Mouse (Mus musculus): ENCODE data around the gene Ppa2. TPM values are rescaled to one million over a fixed set of nuclear protein-coding genes. Genes with fewer than 3 reads are reported as not detected.

The Ppa2 gene
- polyA plus RNA-seq, 1 experiment from 2014 or later: 84.4 TPM

DNA sequence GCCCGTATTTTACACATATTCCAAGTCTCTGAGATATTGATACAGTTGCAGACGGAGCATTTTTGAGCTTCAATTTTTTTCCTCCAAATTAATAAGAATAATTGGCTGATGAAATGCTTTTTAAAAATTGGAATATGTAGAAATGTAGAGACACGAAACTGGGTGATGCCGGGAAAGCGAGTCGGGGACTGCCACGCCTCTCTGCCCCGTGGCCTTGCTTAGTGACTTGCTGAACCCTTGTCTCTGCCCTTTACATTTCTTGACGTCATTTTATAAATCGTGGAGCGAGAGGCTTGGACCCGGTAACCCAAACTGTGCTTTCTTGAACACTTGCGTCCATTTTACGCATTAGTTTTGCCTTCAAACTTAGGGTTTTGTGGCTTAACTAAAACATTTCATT, 5.1 kb downstream of the Ppa2 start:
- H3K4me3 ChIP-seq: no peak overlapping the region
- no peaks in the 10 kb centered on the region for H3K9me3 ChIP-seq
- no peak for ATAC-seq (ENCODE audit: low read depth)
- no peaks in the 10 kb centered on the region for H3K27me3 ChIP-seq
- no peak overlapping the region for H3K9ac ChIP-seq
- H3K27ac ChIP-seq (replicated peaks): no peak overlapping the region
- peaks cover 17% of the 10 kb centered on the region for H3K4me1 ChIP-seq (replicated peaks)
- H3K4me2 ChIP-seq: no peak overlapping the region
- no peaks in the 10 kb centered on the region for H3K36me3 ChIP-seq
- WGBS: 94% methylated on average over 14 of the region's 14 CpGs

DNA sequence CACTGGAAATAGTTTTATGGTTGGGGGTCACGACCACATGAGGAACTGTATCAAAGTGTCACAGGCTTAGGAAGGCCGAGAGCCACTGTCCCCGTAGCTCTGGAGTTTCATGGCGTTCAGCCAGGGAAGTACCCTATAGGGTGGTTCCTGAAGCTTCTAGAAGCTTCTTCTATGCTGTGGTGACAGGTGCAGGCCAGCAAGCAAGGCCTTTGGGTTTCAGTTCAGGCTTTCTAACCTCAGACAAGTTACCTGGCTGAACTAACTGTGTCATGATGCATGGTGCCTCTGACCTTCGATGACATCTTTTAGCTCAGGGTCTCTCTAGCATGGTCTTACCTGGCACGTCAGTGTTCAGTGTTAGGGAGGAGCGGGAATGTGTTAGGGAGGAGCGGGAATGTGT, 5.7 kb downstream of the Ppa2 start:
- Histone ChIP-seq H3K9ac (no peak overlapping the region), H3K4me2 (no peak overlapping the region), H3K9me3 (no peaks in the 10 kb centered on the region), H3K27ac (replicated peaks) (no peak overlapping the region), H3K36me3 (no peaks in the 10 kb centered on the region), H3K4me3 (no peak overlapping the region), H3K27me3 (no peaks in the 10 kb centered on the region), H3K4me1 (replicated peaks) (peaks cover 16% of the 10 kb centered on the region)
- ATAC-seq (ENCODE audit: low read depth): no peak
- 95% methylated on average over 8 of the region's 8 CpGs for WGBS

DNA sequence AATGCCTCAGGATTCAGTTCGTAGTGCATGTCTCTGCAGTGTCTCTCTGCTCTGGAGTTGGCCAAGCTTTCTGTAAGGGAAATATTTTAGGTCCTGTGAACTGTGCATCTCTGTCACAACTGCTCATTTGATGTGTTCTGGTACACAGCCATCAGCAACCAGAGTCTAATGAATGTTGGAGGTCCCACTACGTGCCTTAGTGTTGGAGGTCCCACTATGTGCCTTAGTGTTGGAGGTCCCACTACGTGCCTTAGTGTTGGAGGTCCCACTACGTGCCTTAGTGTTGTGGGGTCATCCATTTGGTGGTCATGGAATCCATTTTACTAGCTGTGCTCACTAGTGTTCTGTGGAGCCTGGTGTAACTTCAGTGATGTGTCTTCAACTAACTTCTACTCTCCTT, 7.9 kb downstream of the Ppa2 start:
- Histone ChIP-seq H3K9ac (no peak overlapping the region), H3K4me2 (no peak overlapping the region), H3K4me1 (replicated peaks) (no peaks in the 10 kb centered on the region), H3K4me3 (no peak overlapping the region), H3K27ac (replicated peaks) (no peak overlapping the region), H3K27me3 (no peaks in the 10 kb centered on the region), H3K36me3 (peaks cover 2% of the 10 kb centered on the region), H3K9me3 (no peaks in the 10 kb centered on the region)
- 92% methylated on average over 4 of the region's 4 CpGs for WGBS
- ATAC-seq (ENCODE audit: low read depth): no peak

DNA sequence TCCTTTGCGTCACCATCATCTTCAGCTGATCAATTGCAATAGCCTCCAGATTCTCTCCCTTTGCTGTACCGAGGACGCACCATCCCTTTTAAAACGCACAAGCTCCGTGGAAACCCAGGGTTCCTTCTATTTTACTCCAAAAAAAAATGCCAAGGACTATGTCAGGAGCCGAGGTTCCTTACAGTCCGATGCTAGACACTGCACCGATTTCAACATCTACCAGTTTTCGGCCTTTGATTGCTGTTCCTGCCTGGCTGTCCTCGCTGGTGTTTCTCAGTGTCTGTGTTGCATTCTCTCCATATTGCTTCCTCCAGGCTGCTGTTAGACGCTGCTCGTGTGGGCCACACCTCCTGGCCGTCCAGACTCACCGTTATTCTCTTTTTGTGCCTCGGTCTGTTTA, 8.7 kb downstream of the Ppa2 start:
- Histone ChIP-seq H3K9ac (no peak overlapping the region), H3K4me2 (no peak overlapping the region), H3K4me1 (replicated peaks) (no peaks in the 10 kb centered on the region), H3K27ac (replicated peaks) (no peak overlapping the region), H3K4me3 (no peak overlapping the region), H3K36me3 (peaks cover 2% of the 10 kb centered on the region), H3K27me3 (no peaks in the 10 kb centered on the region), H3K9me3 (no peaks in the 10 kb centered on the region)
- ATAC-seq (ENCODE audit: low read depth): no peak
- 88% methylated on average over 15 of the region's 15 CpGs for WGBS

DNA sequence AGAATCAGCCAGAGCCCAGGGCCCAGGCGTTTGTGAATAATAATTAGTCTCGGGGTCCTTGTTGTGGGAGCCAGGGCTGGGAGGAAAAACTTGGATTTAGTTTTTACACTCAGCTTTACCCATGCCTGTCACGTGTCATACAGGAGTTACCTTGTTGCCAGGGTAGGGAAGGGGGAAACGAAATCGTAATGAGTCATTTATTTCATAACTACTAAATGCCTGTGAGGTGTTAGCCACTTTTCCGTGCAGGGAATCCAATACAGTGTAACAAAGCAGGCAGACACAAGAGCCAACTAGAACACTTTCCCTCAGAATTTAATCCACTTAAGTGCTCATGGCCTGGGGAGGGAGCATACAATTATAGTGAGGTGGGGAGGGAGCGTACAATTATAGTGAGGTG, 9.9 kb downstream of the Ppa2 start:
- no peak overlapping the region for H3K4me2 ChIP-seq
- no peak for ATAC-seq (ENCODE audit: low read depth)
- 86% methylated on average over 7 of the region's 7 CpGs for WGBS
- no peak overlapping the region for H3K9ac ChIP-seq
- peaks cover 2% of the 10 kb centered on the region for H3K36me3 ChIP-seq
- H3K27me3 ChIP-seq: no peaks in the 10 kb centered on the region
- H3K27ac ChIP-seq (replicated peaks): no peak overlapping the region
- no peaks in the 10 kb centered on the region for H3K4me1 ChIP-seq (replicated peaks)
- no peaks in the 10 kb centered on the region for H3K9me3 ChIP-seq
- H3K4me3 ChIP-seq: no peak overlapping the region

DNA sequence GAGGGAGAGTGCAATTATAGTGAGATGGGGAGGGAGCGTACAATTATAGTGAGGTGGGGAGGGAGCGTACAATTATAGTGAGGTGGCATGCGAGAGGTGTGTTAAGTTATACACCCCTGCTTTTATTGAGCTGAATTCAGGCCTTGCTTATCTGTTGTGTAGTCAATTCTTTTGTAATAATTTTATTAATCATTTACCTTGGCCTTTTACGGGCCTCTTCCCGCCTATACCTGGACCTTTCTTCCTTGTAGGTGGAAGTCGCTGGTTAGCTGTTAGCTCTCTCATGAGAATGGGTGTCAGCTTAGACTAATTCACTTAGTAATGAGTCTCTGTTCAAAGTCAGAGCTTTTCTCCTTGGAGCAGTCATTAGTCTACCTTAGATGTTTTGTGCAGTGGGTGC, 10.4 kb downstream of the Ppa2 start:
- Histone ChIP-seq H3K4me2 (no peak overlapping the region), H3K9me3 (no peaks in the 10 kb centered on the region), H3K27me3 (no peaks in the 10 kb centered on the region), H3K36me3 (peaks cover 2% of the 10 kb centered on the region), H3K9ac (no peak overlapping the region), H3K4me1 (replicated peaks) (no peaks in the 10 kb centered on the region), H3K4me3 (no peak overlapping the region), H3K27ac (replicated peaks) (no peak overlapping the region)
- 94% methylated on average over 6 of the region's 6 CpGs for WGBS
- no peak for ATAC-seq (ENCODE audit: low read depth)

DNA sequence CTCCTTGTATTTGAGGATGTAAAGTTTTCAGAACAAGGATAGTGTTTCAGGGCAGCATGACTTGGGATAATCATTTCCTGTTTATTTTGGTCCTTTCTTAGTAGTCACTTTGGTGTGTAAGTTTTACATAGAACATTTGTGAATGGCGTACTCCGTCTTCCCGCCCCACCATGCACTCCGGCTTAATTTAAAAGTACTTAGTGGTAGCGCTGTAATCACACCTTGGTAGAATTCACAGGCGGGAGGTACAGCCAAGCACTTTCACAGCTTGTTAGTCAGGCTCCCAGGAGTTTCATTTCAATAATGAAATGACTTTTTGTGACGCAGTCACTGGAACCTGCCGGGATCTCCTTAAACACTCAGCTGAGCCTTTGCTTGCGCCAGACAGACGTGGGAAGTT, 12.0 kb downstream of the Ppa2 start:
- no peak for ATAC-seq (ENCODE audit: low read depth)
- Histone ChIP-seq H3K27me3 (no peaks in the 10 kb centered on the region), H3K4me3 (no peak overlapping the region), H3K27ac (replicated peaks) (no peak overlapping the region), H3K4me1 (replicated peaks) (no peaks in the 10 kb centered on the region), H3K36me3 (peaks cover 6% of the 10 kb centered on the region), H3K9ac (no peak overlapping the region), H3K9me3 (no peaks in the 10 kb centered on the region), H3K4me2 (no peak overlapping the region)
- 77% methylated on average over 10 of the region's 10 CpGs for WGBS

DNA sequence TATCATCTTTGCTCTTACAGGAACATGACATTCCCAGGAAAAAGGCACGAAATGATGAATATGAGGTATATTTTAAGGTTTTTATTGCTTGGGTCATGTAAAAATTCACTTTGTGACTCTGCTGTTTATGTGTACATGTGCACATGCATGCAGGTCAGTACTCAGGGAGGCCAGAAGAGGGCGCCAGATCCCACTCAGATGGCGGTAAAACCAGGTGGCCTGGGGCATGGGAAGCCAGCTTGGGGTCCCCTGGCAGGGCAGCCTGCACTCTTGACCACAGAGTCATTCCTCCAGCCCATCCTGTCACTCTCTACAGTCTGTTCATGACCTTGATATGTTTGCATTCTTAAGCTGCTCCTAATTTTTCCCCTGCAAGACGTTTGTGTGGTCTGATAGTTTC, 12.6 kb downstream of the Ppa2 start:
- no peak overlapping the region for H3K9ac ChIP-seq
- H3K9me3 ChIP-seq: no peaks in the 10 kb centered on the region
- no peak overlapping the region for H3K4me2 ChIP-seq
- H3K36me3 ChIP-seq: peaks cover 11% of the 10 kb centered on the region
- no peaks in the 10 kb centered on the region for H3K4me1 ChIP-seq (replicated peaks)
- no peak for ATAC-seq (ENCODE audit: low read depth)
- no peak overlapping the region for H3K27ac ChIP-seq (replicated peaks)
- H3K4me3 ChIP-seq: no peak overlapping the region
- 73% methylated on average over 4 of the region's 4 CpGs for WGBS
- H3K27me3 ChIP-seq: no peaks in the 10 kb centered on the region

DNA sequence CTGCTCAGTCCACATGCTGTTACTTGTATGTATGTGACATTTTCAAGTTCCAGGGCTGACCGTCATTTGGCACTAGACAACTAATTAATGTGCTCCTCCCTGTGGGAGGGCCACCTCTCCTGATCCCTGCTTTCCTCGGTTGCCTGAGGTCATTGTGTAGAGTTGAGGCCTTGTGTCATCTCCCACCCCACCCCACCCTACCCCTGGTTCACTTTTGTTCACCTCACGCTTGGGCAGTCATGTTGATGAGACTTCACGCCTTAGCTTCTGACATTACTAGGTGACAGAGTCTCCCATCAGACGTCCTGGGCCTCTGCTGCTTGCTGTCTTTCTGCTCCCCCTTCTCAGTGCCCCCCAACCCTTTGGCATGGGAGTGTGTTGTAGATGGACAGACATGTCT, 15.2 kb downstream of the Ppa2 start:
- Histone ChIP-seq H3K9me3 (no peaks in the 10 kb centered on the region), H3K4me3 (no peak overlapping the region), H3K27ac (replicated peaks) (no peak overlapping the region), H3K27me3 (no peaks in the 10 kb centered on the region), H3K4me2 (no peak overlapping the region), H3K4me1 (replicated peaks) (no peaks in the 10 kb centered on the region), H3K9ac (no peak overlapping the region), H3K36me3 (peaks cover 11% of the 10 kb centered on the region)
- no peak for ATAC-seq (ENCODE audit: low read depth)
- WGBS: 31% methylated on average over 5 of the region's 5 CpGs

DNA sequence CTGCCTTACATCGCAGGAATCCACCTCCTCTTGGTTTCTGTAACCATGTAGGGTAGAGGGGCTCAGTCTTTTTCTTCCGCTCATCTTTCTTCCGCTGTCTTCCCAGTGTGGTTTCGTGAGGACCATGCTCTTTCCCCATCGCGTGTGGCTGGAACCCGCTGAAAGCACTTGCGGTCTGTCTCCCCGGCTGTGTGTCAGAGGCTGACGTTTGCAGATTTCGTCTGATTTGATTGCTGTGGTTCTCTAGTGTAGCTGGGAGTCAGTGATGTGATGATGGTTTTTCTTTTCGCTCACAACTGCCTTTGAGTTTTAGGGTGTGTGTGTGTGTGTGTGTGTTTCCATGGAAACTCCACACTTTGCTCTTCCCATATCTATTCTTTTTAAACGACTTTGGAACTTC, 18.6 kb downstream of the Ppa2 start:
- Histone ChIP-seq H3K27ac (replicated peaks) (no peak overlapping the region), H3K27me3 (no peaks in the 10 kb centered on the region), H3K4me1 (replicated peaks) (0 out of 2 replicates have a peak, but pooled peaks cover 6% of the 10 kb centered on the region), H3K9me3 (no peaks in the 10 kb centered on the region), H3K4me2 (no peak overlapping the region), H3K9ac (no peak overlapping the region), H3K4me3 (no peak overlapping the region), H3K36me3 (peaks cover 9% of the 10 kb centered on the region; the same call in 1 of the 2 replicates)
- no peak for ATAC-seq (ENCODE audit: low read depth)
- WGBS: 87% methylated on average over 13 of the region's 13 CpGs

DNA sequence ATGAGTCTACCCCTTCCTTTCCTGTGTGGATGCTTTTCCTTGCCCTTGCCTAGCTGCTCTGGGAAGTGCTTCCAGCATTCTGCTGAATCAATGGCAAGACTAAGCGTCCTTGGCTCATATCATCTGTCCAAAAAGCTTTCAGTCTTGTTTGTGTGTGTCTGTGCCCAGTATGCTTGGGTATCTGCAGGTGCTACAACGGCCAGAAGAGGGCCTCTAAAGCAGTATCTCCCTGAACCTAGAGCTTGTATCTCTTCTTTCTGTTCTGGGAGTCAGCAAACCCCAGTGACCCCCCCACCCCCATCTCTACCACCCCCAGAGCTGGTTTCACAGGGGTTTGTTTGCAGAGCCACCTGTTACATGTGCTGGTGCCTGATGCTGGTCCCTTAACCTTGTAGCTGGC, 19.5 kb downstream of the Ppa2 start:
- H3K4me2 ChIP-seq: no peak overlapping the region
- no peak overlapping the region for H3K4me3 ChIP-seq
- no peaks in the 10 kb centered on the region for H3K27me3 ChIP-seq
- no peak for ATAC-seq (ENCODE audit: low read depth)
- H3K36me3 ChIP-seq: peaks cover 9% of the 10 kb centered on the region; the same call in 1 of the 2 replicates
- 92% methylated on average over 2 of the region's 2 CpGs for WGBS
- 0 out of 2 replicates have a peak, but pooled peaks cover 6% of the 10 kb centered on the region for H3K4me1 ChIP-seq (replicated peaks)
- no peak overlapping the region for H3K27ac ChIP-seq (replicated peaks)
- H3K9me3 ChIP-seq: no peaks in the 10 kb centered on the region
- H3K9ac ChIP-seq: no peak overlapping the region

DNA sequence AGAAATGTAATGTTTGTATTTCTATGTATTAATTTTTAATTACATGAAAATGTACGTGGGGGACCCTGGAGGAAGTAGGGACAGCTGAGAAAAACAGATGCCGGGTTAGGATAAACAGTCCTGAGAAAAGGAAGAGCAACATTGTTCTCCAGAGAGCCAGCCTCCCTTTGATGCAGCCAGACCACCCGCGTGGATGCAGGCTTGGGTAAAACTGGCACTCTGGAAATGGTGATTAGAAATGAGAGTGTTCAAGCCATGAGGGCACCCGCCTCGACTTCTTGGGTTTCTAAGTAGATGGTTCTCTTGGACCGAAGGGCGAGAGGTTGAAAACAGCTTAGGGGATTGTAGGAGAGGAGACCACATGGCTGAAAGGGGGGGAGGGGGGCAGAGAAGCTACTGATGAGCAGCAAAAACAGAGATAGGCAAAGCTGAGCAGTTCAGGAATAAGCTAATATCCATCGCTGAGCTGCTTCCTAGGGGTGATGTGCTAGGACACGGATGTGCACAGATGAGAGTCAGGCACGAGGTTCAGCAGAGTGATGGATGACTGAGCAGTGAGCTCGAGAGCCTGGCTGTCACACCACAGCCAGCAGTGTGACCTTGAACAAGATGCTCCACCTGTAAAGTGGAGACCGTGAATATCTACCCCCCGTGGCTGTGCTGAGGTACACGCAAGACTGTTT, 21.4 kb downstream of the Ppa2 start:
- 63% methylated on average over 15 of the region's 15 CpGs for WGBS
- no peaks in the 10 kb centered on the region for H3K9me3 ChIP-seq
- peaks cover 9% of the 10 kb centered on the region; the same call in 1 of the 2 replicates for H3K36me3 ChIP-seq
- no peak overlapping the region for H3K4me3 ChIP-seq
- no peak overlapping the region for H3K27ac ChIP-seq (replicated peaks)
- H3K9ac ChIP-seq: no peak overlapping the region
- no peaks in the 10 kb centered on the region for H3K27me3 ChIP-seq
- 0 out of 2 replicates have a peak, but pooled peaks cover 6% of the 10 kb centered on the region for H3K4me1 ChIP-seq (replicated peaks)
- H3K4me2 ChIP-seq: no peak overlapping the region
- no peak for ATAC-seq (ENCODE audit: low read depth)

DNA sequence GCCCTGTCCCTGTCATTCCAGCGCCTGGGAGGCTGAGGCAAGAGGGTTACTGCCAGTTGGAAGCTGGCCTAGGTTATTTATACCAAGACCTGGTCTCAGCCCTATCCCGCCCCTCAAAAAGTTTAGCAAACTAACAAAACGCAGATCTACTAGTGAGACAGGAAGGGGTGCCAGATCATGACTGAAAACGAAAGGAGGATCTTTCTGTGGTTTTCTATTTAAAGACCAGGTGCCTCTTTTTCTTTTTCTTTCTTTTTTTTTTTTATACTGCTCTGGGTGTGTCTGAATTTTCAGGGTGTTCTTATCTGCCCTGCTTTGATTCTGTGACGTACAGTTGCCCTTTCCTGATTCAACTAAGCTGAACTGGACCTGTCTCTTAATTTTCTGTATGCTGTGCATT, 22.4 kb downstream of the Ppa2 start:
- peaks cover 2% of the 10 kb centered on the region; the same call in 1 of the 2 replicates for H3K36me3 ChIP-seq
- ATAC-seq (ENCODE audit: low read depth): no peak
- H3K4me1 ChIP-seq (replicated peaks): 0 out of 2 replicates have a peak, but pooled peaks cover 6% of the 10 kb centered on the region
- 94% methylated on average over 5 of the region's 5 CpGs for WGBS
- H3K27me3 ChIP-seq: no peaks in the 10 kb centered on the region
- H3K4me2 ChIP-seq: no peak overlapping the region
- H3K9me3 ChIP-seq: no peaks in the 10 kb centered on the region
- no peak overlapping the region for H3K9ac ChIP-seq
- no peak overlapping the region for H3K27ac ChIP-seq (replicated peaks)
- no peak overlapping the region for H3K4me3 ChIP-seq

Measured in neural tube, embryonic 13.5 days (tissue).